Mouse (Mus musculus) gonadal fat pad, adult 2 months (tissue): ENCODE data around the gene Hltf. TPM values are rescaled to one million over a fixed set of nuclear protein-coding genes. Genes with fewer than 3 reads are reported as not detected.
"Not testable (repeated sequence)": the region's sequence is repeated elsewhere in the genome, so short reads cannot be mapped to it uniquely, and the experiment has no call there.

Experiments used
- DNase-seq: peaks from one replicate; pipeline ENCODE4 v3.0.0-alpha.2; 2012; ENCODE audit warnings: low read depth
- polyA plus RNA-seq: library from polyadenylated mRNA; depleted of rRNA; stranded (reverse); fragments of >200 nt; gene quantifications from 2 replicates; pipeline ENCODE4 v1.2.3, GENCODE M21; 2012; rRNA removed

Gene Hltf
- 5.1 and 8.2 TPM in 2 replicates for polyA plus RNA-seq

DNA sequence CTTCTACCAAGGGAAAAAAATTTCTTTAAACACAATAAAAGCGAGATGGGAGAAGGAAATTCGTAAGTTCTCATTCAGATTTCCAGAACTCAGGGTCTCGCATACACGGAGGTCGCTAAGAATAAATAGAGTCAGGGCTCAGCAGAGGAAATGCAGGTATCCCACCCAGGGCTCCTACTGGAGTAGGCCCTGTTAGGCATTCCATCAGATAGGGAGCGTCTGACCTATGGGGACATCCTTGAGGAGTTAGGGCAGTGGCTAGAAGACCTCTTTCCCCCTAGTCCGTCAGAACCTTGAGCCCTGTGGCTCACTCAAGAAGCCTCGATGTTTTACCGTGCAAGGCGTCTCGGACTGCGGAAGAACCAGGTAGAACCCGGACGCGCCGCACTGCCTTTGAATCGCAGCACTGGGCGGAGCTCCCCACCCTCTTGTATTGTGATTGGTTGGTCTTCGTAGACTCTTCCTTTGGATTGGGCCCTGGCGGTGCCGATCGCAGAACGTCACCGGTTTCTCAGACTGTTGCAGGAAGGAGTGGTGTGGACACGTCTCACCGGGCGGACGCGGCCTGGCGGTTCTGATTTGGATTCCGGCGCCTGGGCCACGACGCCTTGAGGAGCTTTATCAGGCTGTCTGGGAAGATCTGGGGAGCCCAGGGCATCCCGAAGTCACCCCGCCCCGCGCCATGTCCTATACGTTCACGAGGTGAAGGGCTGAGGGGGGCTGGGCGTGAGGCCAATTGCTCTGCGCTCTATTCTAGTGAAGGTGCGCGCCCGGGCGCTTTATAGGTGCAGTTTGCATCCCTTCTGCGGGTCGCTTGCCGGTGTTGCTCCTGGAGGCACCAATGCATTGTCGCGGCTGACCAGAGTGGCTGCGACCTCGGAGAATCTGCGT, at the start of gene Hltf:
TSS of gene Hltf (plus strand) at position 506 of the 891 bp plus-strand sequence.
- DNase-seq: peak; percentile 70

DNA sequence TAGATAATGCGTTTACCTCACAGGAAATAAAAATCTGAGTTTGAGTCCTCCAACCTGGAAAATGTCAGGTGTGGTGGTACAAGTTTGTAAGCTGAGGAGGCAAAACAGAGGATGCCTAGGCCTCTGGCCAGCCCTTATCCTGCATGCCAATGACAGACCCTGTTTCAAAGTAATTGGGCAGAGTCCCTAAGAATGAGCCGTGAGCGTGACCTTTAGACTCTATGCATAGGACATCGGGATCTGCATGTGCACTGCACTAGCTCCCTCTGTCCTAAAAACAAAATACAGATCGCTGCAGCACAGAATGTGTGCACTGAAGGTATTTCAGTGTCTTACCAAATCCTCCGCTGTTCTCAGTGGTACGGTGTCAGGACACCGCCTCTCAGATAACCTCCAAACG, 47.1 kb upstream of the Hltf start:
- DNase-seq: no peak

DNA sequence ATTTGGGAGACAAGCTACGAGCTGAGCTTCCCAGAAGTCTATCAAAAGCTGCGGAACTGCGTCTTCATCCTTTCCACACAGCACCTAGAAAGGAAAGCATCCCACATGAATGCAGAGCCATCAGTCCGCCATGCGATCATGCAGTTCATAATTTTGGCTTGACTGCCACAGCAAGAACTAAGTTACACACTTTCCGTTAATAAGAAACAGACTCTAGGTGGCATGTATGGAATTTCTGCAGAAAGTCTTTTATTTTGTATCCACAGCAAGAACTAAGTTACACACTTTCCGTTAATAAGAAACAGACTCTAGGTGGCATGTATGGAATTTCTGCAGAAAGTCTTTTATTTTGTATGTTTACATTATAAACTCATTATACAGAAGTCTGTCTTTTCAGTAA, 46.7 kb upstream of the Hltf start:
- not testable (repeated sequence) for DNase-seq

GRCm38 (mm10) chr3:20014454-20014853, 43.2 kb upstream of the Hltf start:
- DNase-seq: no peak

DNA sequence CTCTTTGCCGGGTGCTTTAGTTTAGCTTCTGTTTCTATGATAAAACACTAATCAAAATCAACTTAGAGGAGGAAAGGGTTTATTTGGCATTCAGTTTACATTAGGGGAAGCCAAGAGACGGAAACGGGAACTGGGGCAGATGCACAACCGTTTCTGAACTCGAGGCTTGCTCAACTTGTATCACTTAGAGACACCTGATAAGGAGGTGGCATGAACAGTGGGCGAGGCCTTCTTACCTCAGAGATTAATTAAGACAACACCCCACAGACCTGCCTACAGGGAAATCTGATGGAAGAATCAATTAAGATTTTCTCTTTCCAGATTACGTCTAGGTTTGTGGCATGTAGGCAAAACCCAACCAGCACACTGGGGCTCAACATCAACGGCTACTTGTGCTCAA, 39.5 kb upstream of the Hltf start:
- no peak for DNase-seq

DNA sequence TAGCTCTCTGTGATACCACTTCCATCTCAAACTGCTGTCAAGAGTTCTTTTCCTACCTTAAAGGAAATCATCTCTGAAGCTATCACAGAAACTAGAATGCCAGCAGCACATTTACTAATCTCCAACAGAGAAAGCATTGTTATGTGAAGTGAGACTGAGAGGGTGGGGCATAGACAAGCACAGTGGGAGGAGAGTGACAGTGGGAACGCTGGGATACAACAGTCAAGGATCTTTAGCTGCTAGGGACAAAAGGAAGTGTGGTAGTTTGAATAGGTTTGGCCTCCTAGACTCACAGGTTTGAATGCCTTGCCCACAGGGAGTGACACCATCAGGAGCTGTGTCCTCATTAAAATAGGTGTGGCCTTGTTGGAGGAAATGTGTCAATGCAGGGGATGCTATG, 33.8 kb upstream of the Hltf start:
- DNase-seq: no peak

DNA sequence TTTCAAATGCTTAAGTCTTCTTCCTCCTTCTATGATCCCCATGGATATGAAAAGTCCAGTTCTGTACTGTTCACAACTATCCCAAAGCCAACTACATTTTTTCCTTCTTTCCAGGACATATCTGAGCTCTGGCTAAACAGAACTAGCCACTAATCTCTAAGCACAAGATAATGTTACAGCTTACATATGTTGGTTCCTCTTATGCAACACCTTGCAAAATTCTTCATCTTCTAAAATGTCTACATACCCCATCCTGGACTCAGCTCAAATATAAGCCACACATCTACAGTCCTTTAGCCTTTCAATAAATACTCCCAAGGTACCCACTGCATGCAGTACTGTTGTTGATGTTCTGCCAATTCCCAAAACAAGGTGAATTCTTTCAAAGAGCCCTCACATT, 31.1 kb upstream of the Hltf start:
- DNase-seq: no peak

DNA sequence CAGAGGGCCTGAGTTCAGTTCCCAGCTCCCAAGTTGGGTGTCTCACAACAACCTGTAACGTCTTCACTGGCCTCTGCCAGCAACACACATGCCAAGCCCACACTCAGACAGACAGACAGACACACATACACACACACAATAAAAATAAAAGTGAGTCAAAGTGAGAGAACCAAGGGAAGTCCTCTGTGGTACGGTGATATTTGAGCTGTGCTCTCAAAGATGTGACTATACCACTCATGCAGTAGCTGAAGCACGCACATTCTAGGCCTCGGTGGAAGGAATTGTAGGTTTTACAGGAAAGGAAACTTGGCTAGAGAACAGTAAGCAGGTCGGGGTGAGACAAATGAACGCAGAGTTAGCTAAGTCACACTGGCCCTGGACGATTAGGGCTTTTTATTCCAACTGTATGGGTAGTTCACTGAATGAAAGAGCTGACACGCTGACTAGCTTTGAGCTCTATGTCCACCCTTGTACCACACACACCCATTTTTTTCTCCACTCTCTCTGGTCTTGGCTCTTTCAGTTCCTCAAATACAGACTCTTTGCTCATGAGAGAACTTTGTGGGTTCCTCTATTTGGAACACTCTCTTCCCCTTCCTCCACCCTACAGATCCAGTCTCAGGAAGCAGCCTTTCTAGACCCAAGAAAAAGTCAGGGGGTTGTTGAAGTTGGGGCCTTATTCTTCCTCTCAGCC, 30.5 kb upstream of the Hltf start:
- DNase-seq: no peak

DNA sequence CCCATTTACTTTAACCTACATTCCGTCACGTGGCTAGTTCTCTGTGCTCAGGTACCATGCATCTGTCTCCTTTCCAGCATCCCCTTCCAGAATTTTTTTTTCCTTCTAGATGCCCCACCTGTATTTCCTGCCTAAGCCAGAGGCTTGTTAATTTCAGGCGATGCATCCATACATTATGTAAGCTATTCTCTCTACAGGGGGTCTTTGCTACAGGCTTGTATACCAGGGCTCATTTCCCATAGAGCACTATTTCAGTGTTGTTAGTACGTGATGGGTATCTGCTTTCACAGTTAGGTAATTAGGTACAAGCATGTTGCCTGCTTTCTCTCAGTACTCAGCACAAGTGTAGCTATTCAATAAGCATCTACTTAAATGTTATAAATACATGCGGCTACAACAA, 29.8 kb upstream of the Hltf start:
- no peak for DNase-seq

- no peak for DNase-seq
Observed at GRCm38 (mm10) chr3:20028640-20029039, 29.0 kb upstream of the Hltf start.

- no peak for DNase-seq
Observed at GRCm38 (mm10) chr3:20030807-20031206, 26.8 kb upstream of the Hltf start.

DNA sequence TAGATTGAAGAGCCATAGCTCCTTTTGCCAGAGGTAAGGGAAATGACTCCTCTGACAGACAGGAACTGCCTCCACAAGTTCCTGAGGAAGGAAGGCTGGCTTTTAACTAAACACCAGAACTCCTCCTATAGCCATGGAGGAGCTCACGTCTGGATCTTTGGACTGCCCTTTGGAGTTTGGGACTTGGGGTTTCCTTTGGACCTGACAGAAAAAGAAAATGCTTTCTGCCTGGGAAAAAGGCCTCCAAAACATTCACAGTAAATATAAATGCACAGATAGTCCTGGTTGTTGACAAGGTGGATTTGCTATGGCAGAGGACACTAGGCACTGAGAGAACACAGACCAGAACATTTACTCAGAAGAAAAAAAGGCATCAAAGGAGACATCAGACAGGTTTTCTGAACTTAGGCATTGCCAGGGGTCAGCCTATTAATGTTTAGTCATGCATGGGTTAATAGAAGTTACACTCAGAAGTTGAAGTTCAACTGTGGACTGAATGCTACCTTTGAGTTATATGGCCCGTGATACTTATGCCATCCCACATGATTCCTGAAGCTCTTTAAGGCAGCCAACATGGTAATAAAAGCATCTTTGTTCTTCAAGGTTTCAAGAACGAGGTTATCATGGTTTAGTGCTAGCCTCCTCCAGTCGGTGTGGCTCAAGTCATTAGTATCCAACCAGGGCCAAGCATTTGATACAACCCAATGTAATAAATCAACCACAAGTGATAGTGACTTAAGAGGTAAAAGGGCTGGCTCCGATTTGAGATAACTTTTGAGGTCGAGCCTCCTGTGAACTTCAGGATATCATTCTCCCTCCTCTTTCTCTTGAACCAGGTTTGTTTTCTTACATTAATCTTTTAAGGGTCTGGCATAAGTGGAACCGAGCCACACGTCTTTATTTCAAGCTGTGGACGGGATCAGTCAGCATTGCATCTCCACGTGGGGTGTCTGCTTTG, 23.6 kb upstream of the Hltf start:
- DNase-seq: no peak

DNA sequence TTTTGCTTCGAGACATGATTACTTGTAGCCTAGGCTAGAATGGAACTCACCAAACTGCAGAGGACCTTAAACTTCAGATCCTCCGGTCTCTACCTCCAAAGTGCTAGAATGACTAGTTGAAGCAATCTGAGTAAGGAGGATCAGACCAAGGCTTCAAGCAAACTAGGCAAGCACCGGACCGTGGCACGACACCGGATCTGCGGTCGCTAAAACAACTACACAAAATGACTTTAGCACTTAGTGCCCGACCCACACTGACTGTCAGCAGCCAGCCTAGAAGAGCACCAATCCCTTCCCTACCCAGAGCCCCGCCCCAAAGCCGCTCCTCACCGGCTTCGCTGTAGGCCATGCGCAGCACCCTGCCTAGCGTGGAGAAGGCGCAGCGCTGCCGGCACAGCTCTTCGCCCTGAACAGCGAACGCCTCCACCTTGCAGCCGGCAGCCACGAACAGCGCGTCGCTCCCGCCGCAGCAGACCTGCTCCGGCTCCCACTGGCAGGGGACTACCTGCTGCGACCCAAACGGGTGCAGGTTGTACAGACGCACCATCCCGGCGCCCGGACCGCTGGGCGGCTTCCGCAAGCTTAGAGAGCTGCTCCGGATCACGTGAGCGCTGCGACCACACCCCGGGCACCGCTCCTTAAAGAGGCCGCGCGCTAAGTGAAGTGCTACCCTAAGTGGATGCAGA, 22.7 kb upstream of the Hltf start, which contains the start of gene Hps3:
TSS of gene Hps3 (minus strand) at position 597 of the 686 bp plus-strand sequence.
- peak; percentile 52 for DNase-seq

DNA sequence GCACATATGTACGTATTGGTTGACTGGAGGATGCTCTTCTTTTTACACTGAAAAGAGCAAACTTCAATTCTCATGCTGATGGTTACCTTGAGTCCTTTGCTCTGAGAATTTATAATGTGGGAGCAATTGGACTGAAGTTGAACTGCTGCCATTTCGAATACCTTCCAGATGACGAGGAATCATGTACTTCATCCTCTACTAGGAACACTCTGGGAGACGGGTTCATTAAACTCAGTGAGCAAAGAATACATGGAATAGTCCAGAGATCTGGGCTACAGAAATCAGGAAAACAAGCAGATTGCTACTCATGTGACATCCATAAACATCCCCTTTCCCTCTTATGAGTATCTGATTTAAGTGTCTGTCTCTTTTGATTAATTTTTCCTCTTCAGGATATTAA, 21.5 kb upstream of the Hltf start:
- DNase-seq: no peak

DNA sequence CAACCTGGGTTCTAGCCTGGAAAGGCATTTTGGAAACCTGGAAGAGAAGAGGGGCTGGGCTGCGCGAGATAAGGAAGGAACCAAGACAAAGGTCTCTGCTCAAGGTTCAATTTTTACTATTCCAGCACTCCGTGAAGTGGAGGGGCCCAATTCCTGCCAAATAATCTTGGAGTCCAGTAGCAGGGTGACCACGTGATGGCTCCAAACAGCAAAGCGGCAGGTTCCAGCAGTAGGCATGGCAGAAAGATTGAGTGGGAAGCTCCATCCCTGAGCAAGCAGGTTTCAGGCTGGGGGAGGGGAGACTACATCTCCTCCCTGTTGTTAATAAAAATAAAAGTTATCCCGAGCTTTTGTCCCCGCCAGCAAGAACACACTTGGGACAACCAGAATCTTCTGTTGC, 16.1 kb upstream of the Hltf start:
- DNase-seq: not testable (repeated sequence)

- DNase-seq: not testable (repeated sequence)
Observed at GRCm38 (mm10) chr3:20044736-20045135, 12.9 kb upstream of the Hltf start.

- DNase-seq: no peak
Observed at GRCm38 (mm10) chr3:20058197-20058541, 558 bp downstream of the Hltf start.

GRCm38 (mm10) chr3:20076145-20077053, 18.8 kb downstream of the Hltf start:
- no peak for DNase-seq

- no peak for DNase-seq
Observed at GRCm38 (mm10) chr3:20082161-20082560, 24.6 kb downstream of the Hltf start.

DNA sequence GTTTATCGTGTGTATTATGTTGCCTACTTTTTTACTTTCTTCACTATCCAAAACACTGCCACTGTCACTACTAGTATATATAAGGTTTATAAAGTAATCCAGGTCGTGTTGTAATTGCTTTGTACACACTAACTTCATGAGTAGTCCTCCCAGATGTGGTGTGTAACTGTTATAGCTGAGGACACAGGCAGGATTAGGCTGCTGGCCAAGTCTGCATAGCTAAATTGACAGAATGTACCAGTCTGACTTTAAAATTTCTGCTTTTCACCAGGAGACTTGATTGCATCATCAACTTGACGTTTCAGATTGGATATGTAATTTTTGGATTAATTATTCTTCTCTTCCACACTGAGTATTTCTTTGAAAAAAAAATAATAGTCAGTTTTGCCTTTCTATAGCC, 46.2 kb downstream of the Hltf start:
- peak; percentile 4 for DNase-seq
